Mouse (Mus musculus) right cerebral cortex, postnatal 25 days (tissue): ENCODE measurements around the gene Mylk4.

ENCODE experiments used
- DNase-seq: peaks from one replicate; pipeline ENCODE4 v3.0.0; 2022

Mylk4 gene

GRCm38 (mm10) chr13:32783816-32784215 lies at the start of gene Mylk4:
TSS of gene Mylk4 (minus strand) at chr13:32783954.
- DNase-seq = no peak

GRCm38 (mm10) chr13:32833237-32833636 lies 49.5 kb upstream of the Mylk4 start:
- no peak for DNase-seq

DNA sequence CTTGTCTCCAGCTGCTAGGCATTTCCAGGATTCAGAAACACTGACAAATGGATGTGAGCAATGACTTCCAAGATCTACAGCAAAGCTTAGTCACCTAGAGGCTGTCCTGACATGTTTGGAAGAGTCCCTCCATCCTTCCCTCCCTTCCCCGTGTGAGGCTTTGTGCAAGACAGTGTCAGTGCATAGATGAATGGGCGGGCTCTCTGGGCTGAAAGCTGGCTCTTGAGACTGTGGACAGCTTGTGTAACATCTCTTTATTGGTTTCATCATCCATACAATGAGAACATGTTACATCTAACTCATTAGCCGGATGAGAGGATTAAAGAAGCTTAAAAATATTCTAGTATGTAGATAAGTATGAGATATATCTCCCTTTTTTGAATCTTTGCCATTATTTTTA lies 49.0 kb upstream of the Mylk4 start:
- DNase-seq = no peak

- no peak for DNase-seq
Observed at GRCm38 (mm10) chr13:32831505-32832273, 47.9 kb upstream of the Mylk4 start.

DNA sequence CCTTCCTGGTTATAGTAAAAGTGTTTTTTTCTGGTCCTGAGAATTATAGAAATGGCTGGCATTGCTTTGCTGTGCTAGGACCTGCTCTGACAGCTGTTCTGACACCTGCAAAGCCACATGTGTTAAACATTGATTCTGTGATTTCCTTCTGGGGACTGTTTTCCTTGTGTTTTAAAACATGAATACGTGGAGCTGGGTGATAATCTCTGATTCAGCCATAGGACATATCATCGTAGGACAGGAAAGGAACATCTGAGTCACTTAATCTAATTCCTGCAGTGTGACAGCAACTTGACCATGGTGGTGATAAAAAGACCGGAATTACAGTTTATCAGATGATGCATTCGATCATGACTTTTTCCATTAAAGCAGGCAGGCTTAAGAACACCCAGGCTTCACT lies 45.1 kb upstream of the Mylk4 start:
- DNase-seq = no peak

DNA sequence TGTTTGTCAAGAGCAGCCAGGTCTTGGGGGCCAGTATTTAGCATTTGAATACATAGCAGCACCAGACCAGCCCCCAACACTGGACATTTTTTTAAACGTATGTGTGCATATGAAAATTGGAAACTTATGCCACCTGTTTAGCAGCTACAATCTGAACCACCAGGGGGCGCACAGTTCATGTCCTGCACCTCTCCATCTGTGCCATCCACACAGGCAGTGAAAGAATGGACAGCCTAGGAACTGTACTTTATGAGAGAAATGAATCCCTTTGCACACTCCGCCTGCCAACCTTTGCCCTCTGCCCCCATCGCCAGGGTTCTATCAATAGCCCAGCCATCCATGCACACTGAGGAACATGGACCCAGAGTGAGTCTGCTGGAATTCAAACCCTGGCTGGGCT lies 44.2 kb upstream of the Mylk4 start:
- no peak for DNase-seq

DNA sequence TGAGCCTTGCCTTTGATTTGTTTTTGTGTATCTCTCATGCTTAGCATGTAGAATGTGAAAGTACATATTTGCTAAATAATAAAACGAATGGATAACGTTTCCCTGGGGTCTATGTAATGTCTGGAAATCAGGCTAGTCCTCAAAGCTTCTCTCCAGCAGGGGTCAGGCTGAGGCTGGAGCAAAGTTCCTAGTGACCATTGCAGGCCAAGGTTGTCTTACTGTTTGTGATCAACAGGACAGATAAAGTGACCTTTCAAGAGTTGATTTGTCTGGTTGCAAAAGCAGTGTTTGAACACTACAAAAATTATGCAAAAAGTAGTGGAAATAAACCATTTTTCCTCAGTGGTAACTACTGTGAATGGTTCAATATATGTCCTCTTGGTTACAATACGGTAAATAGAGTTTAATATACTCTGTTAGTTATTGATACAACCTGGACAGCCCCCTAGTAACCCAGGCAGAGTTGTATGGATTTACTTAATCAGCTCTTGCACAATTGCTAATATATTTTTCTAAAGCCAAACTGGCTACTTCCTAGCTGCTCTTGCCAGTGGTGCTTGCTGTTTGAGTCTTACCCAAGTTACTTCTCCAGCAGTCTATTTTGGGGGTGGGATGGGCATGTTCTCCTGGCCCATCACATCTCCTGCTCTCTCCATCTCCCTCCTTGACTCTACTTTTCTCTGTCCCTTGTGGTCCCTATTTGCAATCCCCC lies 43.5 kb upstream of the Mylk4 start:
- DNase-seq = no peak

- no peak for DNase-seq
Observed at GRCm38 (mm10) chr13:32825546-32825945, 41.8 kb upstream of the Mylk4 start.

DNA sequence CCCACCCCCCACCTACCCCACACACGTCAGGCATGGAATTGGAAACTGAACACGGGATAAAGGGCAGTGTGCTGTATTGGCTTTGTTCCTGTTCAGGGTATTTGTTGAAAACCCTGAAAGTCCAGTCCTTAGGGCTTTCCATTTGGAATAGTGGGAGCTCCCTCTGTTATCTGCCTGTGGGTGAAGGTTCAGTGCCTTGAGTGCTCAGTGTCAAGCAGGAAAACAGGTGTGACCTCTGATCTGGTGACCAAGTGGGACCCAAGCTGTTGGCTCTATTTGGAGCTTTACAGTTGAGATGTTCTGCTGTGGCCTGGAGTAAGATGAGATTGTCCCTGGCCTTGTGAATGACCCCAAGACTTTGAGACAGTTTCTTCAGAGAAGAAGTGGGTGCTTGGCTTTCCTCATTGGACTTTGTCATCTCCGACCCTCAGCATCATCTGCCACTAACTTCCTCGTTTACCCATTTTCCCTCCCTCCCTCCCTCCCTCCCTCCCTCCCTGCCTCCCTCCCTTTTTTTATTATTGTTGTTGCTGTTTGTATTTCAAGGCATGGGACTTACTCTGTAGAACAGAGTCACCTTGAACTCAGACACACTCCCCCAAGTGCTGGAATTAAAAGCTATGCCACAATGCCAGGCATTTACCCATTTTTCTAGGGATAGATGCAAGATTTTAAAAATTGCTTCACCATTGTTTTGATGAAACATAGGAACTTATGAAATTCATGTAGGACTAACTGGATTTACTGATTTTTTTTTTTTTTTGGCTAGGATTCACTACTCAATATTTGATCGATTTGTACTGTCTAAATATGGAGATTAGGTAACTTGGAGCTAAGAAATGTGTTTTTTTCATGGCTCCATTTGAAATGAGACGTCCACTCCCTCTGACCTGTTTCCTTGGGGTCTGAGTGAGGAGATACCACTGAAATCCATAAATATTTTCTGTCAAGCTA lies 40.9 kb upstream of the Mylk4 start:
- DNase-seq = no peak

DNA sequence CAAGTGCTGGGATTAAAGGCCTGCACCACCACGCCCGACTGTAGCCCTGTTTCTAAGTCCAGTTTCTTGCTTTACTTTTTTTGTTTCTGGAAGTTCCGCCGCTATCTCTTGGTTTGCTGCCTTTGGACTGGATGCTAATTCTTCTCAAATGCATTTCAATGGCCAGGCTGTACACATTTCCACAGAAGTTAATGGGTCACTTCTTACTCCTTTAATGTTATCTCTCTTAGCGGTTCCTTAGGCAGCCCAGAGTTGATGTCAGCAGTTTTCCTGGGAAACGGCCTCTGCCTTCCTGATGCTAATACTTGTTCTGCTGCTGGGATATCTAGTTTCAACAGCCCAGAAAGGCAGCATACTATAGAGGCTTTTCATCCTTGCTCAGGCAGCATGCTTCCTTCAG lies 39.4 kb upstream of the Mylk4 start:
- DNase-seq = no peak

DNA sequence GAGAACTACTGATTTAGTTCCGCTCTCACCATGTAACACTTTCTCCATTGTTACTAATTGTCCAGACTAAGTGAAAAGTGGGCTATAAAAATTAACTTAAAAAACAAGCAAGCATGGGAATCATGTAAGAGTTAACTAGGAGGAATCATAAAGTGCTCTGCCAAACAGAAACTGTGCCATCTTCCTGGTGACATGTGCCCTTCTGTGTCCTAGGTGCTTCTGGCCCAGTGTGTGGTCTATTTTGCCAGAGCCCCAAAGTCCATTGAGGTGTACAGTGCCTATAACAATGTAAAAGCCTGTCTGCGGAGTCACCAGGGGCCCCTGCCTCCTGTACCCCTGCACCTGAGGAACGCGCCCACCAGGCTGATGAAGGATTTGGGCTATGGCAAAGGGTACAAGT lies 37.9 kb upstream of the Mylk4 start:
- no peak for DNase-seq

GRCm38 (mm10) chr13:32819926-32820325 lies 36.2 kb upstream of the Mylk4 start:
- DNase-seq = no peak

DNA sequence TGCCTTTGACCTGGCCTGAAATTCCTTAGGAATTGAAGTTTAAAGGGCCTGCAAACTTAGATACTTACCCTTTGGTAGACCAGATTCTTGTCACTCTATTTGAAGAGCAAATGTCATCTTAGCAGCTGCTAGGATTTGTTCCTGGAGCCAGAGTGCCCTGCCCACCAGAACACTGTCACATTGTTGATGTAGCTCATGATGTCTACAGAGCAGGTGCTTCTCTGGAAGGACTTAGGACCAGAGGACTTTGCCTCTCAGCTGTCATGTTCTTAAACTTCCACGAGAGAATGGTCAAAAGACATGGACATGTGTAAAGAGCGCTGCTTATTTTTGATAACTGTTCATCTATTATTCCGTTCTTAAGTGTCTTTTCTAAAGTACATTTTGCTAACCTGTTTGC lies 35.5 kb upstream of the Mylk4 start:
- DNase-seq = no peak

DNA sequence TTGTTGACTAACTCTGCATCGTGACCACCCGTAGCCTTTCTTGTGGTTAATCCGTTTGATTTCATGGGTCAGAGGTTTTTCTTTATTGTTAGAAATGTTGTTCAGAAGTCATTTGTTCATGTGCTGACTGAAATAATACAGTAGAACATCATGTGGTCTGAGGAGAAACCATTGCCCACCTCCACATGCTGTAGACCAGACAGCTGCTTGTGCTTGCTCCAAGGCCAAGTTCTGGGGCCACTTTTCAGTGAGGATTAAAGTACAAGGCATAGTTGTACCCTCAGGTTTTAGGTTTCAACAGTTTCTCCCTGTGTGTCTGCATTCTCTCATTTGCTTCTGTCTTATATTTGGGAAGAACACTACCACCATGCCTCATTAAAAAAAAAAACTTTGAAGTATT lies 23.9 kb upstream of the Mylk4 start:
- DNase-seq = no peak

GRCm38 (mm10) chr13:32806820-32807219 lies 23.1 kb upstream of the Mylk4 start:
- no peak for DNase-seq

- no peak for DNase-seq
Observed at GRCm38 (mm10) chr13:32803701-32804345, 20.1 kb upstream of the Mylk4 start.

- DNase-seq = peak; percentile 71
Observed at GRCm38 (mm10) chr13:32802259-32803081, 18.7 kb upstream of the Mylk4 start, which contains the start of gene D930007J09Rik. TSS of gene D930007J09Rik (minus strand) at chr13:32802849.

DNA sequence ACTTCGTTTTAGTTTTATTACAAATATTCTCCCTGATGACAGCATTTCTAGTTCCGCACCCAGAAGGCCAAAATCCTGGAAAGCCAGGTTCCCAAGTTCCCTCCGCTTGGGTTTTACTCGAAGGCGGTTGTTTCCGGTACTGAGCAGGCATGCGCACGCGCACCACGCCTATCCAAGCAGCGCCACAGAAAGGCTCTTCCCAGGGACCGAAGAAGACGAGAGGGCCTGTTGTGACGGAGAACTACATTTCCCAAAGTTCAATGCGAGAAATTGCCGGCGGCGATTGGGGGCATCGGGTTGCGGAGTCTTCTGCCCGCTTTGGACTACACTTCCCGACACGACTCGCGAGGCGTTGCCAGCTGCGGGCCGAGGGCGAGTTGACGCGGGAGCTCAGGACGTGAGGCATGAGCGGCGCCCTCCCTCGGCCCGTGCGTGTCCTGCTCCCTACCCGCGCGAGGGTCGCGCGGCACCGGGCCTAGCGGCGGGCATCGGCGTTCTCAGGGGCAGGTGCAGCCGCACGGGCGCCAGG lies 18.0 kb upstream of the Mylk4 start, which contains the start of gene Wrnip1:
Gene Wrnip1, plus strand, starts transcription at position 346 of the 529 bp plus-strand sequence.
- peak; percentile 97 for DNase-seq

DNA sequence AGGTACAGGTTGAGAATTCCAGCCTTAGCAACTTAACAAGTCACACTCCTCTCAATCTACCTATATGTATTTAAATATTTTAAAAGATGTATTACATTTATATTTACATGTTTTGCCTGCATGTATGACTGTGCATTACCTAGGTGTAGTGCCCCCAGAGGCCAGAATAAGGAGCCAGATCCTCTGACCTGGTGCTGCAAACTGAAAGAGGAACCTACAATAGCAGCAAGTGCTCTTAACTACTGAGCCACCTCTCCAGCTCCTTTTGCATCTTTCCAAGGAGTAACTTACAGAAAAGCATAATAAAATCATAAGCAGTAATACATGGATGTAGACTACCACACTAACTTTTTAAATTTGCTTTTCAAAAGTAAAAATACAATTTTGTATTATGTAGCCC lies 17.1 kb upstream of the Mylk4 start:
- no peak for DNase-seq

GRCm38 (mm10) chr13:32799131-32799530 lies 15.4 kb upstream of the Mylk4 start:
- no peak for DNase-seq

DNA sequence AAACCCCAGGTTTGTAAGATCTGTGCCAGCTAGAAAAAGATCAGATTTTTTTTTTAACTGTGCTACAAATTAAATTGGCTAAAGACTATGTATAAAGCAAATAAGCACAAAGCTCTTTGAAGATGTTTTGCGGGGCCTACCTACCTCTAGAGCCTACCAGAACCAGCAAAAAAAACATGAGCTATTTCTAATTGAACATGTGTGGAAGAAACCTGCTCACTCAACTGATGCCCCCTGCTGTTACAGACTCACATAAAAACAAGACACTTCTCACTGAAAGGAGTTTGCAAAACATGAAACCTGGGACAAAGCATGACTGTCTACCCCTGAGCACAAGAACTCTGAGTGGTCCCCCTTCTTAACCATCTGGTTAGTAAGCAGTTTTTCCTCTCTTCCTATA lies 13.3 kb upstream of the Mylk4 start:
- no peak for DNase-seq
